In genomic region chr16:91068969-91069368, GRCm38 (mm10) we compare ENCODE assay signal across 9 mouse cellular contexts. TPM values are rescaled to one million over a fixed set of nuclear protein-coding genes. Genes with fewer than 3 reads are reported as not detected.
A peak's percentile ranks its signal among the peaks of the same experiment; 100 is the strongest.
DNase-seq lines count a peak whose midpoint lies in the region; ATAC-seq and TF ChIP-seq lines count a peak whose summit lies in the region.
"Had no signal": no experiment of that assay in that cellular context is flagged by ENCODE, and none has a peak within 500 bp of the region (broad histone marks: within the 10 kb centered on the region; RNA-seq: fewer than 3 reads in every experiment).

No protein-coding gene starts in this region.

- no peaks in the 10 kb centered on the region for H3K4me1 ChIP-seq in kidney, postnatal 0 days (replicated peaks; ENCODE audit: insufficient read depth, low read length)
- no peaks in the 10 kb centered on the region for H3K4me1 ChIP-seq in liver, embryonic 11.5 days (replicated peaks; ENCODE audit: control insufficient read depth, insufficient read depth, low read length)

- no peaks in the 10 kb centered on the region for H3K79me2 ChIP-seq in myocyte (ENCODE audit: control insufficient read depth, insufficient read depth)

- intact Hi-C loops in heart, postnatal 14 days (cut with DNase I): no loop called here

- no peaks in the 10 kb centered on the region for H3K27me3 ChIP-seq in kidney, postnatal 0 days (ENCODE audit: insufficient read depth, low read length)
- peaks cover 46% of the 10 kb centered on the region for H3K27me3 ChIP-seq in myocyte (ENCODE audit: control insufficient read depth, insufficient read depth, insufficient read length)
- H3K27me3 ChIP-seq in liver, embryonic 11.5 days (replicated peaks; ENCODE audit: control insufficient read depth, insufficient read depth, low read length): no peaks in the 10 kb centered on the region; the same call in 1 of the 2 replicates

- H3K9ac ChIP-seq in kidney, postnatal 0 days (ENCODE audit: low read depth, low read length): no peak overlapping the region
- no peak overlapping the region for H3K9ac ChIP-seq in liver, embryonic 11.5 days (ENCODE audit: low read depth, low read length)

- H3K9me3 ChIP-seq in kidney, postnatal 0 days (replicated peaks; ENCODE audit: low read length): no peaks in the 10 kb centered on the region
- no peaks in the 10 kb centered on the region for H3K9me3 ChIP-seq in liver, embryonic 11.5 days (ENCODE audit: control insufficient read depth, low read length)
- H3K9me3 ChIP-seq: G1E had no signal

- peak overlapping the region; percentile 31 for H3K4me2 ChIP-seq in kidney, postnatal 0 days (ENCODE audit: low read length)
- H3K4me2 ChIP-seq in myocyte (ENCODE audit: low read depth): no peak overlapping the region
- no peak overlapping the region for H3K4me2 ChIP-seq in liver, embryonic 11.5 days

- DNase-seq in kidney, postnatal 0 days (ENCODE audit: low spot score): peak; percentile 71
- no peak for DNase-seq in kidney, postnatal 25 days
- peak; percentile 66 for DNase-seq in embryo, embryonic 10.5 days (ENCODE audit: low spot score)
- DNase-seq in heart, postnatal 14 days: peak; percentile 19 to 46
- DNase-seq in liver, embryonic 11.5 days (ENCODE audit: low spot score): no peak
- DNase-seq in adrenal gland, adult 8-10 months: no peak

- no peak for TF ChIP-seq CTCF in kidney, postnatal 0 days (IDR thresholded peaks at IDR 0.05; ENCODE audit: low read depth)

- TF ChIP-seq POLR2A in myocyte (IDR thresholded peaks at IDR 0.05; ENCODE audit: insufficient read length, low read depth): no peak

- H3ac ChIP-seq in myocyte (ENCODE audit: control insufficient read depth, insufficient read length): no peak overlapping the region

- 27% methylated on average over 12 of the region's 12 CpGs for WGBS in kidney, postnatal 0 days
- WGBS in liver, embryonic 11.5 days: 48% methylated on average over 12 of the region's 12 CpGs

- H3K36me3 ChIP-seq in kidney, postnatal 0 days (ENCODE audit: insufficient read depth, low read length): no peaks in the 10 kb centered on the region
- H3K36me3 ChIP-seq in myocyte (ENCODE audit: control insufficient read depth, insufficient read depth): no peaks in the 10 kb centered on the region
- H3K36me3 ChIP-seq in liver, embryonic 11.5 days (ENCODE audit: control insufficient read depth, insufficient read depth, low read length): no peaks in the 10 kb centered on the region
- H3K36me3 ChIP-seq: G1E had no signal

- no peak overlapping the region for H3K27ac ChIP-seq in kidney, postnatal 0 days
- H3K27ac ChIP-seq in liver, embryonic 11.5 days (ENCODE audit: low read depth, low read length): no peak overlapping the region

- ATAC-seq in kidney, postnatal 0 days (replicated peaks; ENCODE audit: low FRiP score, low read depth): peak; percentile 21; the same call in 1 of the 2 replicates
- ATAC-seq in monocyte, adult 5-6 weeks (replicated peaks; ENCODE audit: insufficient number of reproducible peaks, low FRiP score, low TSS enrichment, poor library complexity, severe bottlenecking): no peak
- no peak for ATAC-seq in liver, embryonic 11.5 days (replicated peaks; ENCODE audit: low FRiP score)

- H3K4me3 ChIP-seq in kidney, postnatal 0 days (replicated peaks; ENCODE audit: low read depth, low read length): no peak overlapping the region
- H3K4me3 ChIP-seq in myocyte: no peak overlapping the region
- H3K4me3 ChIP-seq in liver, embryonic 11.5 days (ENCODE audit: low read depth, low read length): no peak overlapping the region

TF ChIP-seq in myocyte, 11 proteins besides CTCF, POLR2A, EP300 and RAD21:
- TF ChIP-seq TCF3 (IDR thresholded peaks at IDR 0.05; ENCODE audit: insufficient read length, low read depth): no peak
- peak in 2 of 3 experiments; percentile 37 to 48 for TF ChIP-seq MYOG (IDR thresholded peaks at IDR 0.05; ENCODE audit: control insufficient read depth in 1 of 3, insufficient read depth in 1 of 3, insufficient read length in 2 of 3, low read depth in 2 of 3)

RNA-seq across cellular contexts. Expression of gene Paxbp1, which starts 24.6 kb away (rescaled TPM):
- 26.4 and 32.0 TPM in 2 replicates for polyA plus RNA-seq in kidney, postnatal 0 days (2015; fragmentation: Nextera tagmentation; extraction: Ambion mirVana)
- total RNA-seq in heart, postnatal 14 days (2021): 10 to 100 TPM; 20.3 to 21.1 TPM
- 8.8 TPM for polyA plus RNA-seq in myocyte (2012; fragmentation: generic; extraction: Trizol)
- 135 to 183 TPM (median 160 TPM) in 3 replicates for total RNA-seq in monocyte, adult 5-6 weeks (2017)
- polyA plus RNA-seq in liver, embryonic 11.5 days (2014; fragmentation: Nextera tagmentation; extraction: Ambion mirVana): 54.1 and 61.1 TPM in 2 replicates
- total RNA-seq in adrenal gland, adult 8-10 months (2022): 10 to 100 TPM; 45.8 to 77.8 (median 53.7) TPM

RNA-seq across cellular contexts. Expression of gene 4932438H23Rik, which starts 26.0 kb away (rescaled TPM):
- polyA plus RNA-seq in kidney, postnatal 0 days (2015; fragmentation: Nextera tagmentation; extraction: Ambion mirVana): 0.07 and 0.11 TPM in 2 replicates
- under 1 TPM; 0.10 to 0.12 TPM for total RNA-seq in heart, postnatal 14 days (2021)
- 0.01 TPM for polyA plus RNA-seq in myocyte (2012; fragmentation: generic; extraction: Trizol)
- total RNA-seq in monocyte, adult 5-6 weeks (2017): 2.3 TPM in 1 of 3 replicates, not detected in the others
- not detected in 2 replicates for polyA plus RNA-seq in liver, embryonic 11.5 days (2014; fragmentation: Nextera tagmentation; extraction: Ambion mirVana)
- under 1 TPM in 2 of 4 experiments, not detected in 2; 0.17 to 0.32 TPM for total RNA-seq in adrenal gland, adult 8-10 months (2022)

RNA-seq across cellular contexts. Expression of gene Synj1, which starts 57.9 kb away (rescaled TPM):
- polyA plus RNA-seq in kidney, postnatal 0 days (2015; fragmentation: Nextera tagmentation; extraction: Ambion mirVana): 10.0 and 11.9 TPM in 2 replicates
- total RNA-seq in heart, postnatal 14 days (2021): 10 to 100 TPM; 28.6 to 32.5 TPM
- 10.0 TPM for polyA plus RNA-seq in myocyte (2012; fragmentation: generic; extraction: Trizol)
- 46.1 to 103 TPM (median 74.0 TPM) in 3 replicates for total RNA-seq in monocyte, adult 5-6 weeks (2017)
- 20.5 and 22.7 TPM in 2 replicates for polyA plus RNA-seq in liver, embryonic 11.5 days (2014; fragmentation: Nextera tagmentation; extraction: Ambion mirVana)
- 10 to 100 TPM; 53.0 to 72.0 (median 57.9) TPM for total RNA-seq in adrenal gland, adult 8-10 months (2022)

Comparison
In these comparisons a context has a peak if more than half of its experiments do, and no peak if none do; other contexts are left out.
1. DNase-seq: peak in kidney, postnatal 0 days (single experiment), embryo, embryonic 10.5 days (single experiment) and heart, postnatal 14 days (2 of 2); none in kidney, postnatal 25 days (0 of 2), liver, embryonic 11.5 days (single experiment) and adrenal gland, adult 8-10 months (single experiment).